Mouse (Mus musculus): Measurements from ENCODE around the gene Tcf25. TPM values are rescaled to one million over a fixed set of nuclear protein-coding genes. Genes with fewer than 3 reads are reported as not detected.

Gene Tcf25
- polyA plus RNA-seq (2015; fragmentation: Nextera tagmentation; extraction: Ambion mirVana) = 338 and 394 TPM in 2 replicates

DNA sequence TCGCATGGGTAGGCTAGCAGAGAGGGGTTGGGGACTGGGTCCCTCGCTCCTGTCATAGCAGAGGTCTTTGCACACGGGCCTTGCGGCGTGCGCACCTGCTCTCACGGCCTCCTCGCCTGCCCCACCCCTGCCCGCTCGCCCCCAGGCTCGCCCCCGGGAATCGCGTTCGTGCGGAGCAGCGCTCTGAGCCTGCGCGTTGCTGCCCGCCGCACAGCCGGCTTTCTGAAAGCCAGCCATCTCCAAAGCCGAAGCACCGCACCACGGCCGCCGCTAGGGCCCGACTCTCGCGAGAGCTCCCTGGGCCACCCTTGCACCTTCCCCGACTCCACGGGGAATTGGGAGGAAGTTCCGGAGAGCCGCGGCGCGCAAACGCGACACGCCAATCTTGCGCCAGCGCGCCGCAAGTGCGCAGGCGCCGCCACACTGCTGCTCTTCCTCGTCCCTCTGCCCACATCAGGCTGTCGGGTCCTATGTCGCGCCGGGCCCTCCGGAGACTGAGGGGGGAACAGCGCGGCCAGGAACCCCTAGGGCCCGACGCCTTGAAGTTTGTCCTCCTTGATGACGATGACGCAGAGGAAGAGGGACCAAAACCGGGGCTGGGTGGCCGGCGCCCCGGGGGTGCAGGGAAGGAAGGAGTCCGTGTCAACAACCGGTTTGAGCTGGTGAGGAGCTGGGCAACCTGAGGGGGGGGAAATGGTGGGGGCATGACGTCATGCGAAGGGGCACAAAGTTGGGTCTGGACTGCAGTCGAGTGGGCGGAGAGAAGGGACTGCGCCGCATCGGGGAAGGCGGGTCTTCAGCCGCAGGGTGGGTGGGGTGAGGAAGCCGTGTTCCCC, at the start of gene Tcf25:
TSS of gene Tcf25 (plus strand) at position 351 of the 836 bp plus-strand sequence.
- ATAC-seq = peak; percentile 95
- no peaks in the 10 kb centered on the region for H3K9me3 ChIP-seq (replicated peaks; ENCODE audit: control insufficient read depth, low read length, poor library complexity, severe bottlenecking)
- WGBS = under 1% methylated on average over 75 of the region's 75 CpGs

DNA sequence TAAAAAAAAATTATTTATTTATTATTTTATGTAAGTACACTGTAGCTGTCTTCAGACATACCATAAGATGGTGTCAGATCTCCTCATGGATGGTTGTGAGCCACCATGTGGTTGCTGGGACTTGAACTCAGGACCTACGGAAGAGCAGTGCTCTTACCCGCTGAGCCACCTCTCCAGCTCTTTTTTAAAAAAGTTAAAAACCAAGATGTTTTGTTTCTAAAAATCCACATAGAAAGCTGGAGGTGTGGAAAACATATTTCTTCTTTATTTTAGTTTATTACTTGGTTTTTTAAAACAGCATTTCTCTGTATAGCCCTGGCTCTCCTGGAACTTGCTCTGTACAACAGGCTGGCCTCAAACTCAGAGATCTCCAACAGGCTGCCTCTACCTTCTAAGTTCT, 45.0 kb upstream of the Tcf25 start:
- H3K4me2 ChIP-seq (ENCODE audit: low read length) = no peak overlapping the region
- H3K4me1 ChIP-seq (ENCODE audit: control insufficient read depth, insufficient read depth, low read length) = peaks cover 3% of the 10 kb centered on the region
- no peak overlapping the region for H3K27ac ChIP-seq (ENCODE audit: low read length)
- H3K4me3 ChIP-seq (ENCODE audit: low read depth, low read length) = no peak overlapping the region
- no peaks in the 10 kb centered on the region for H3K36me3 ChIP-seq (ENCODE audit: control insufficient read depth, insufficient read depth, low read length)
- no peak for ATAC-seq
- WGBS = 96% methylated on average over 2 of the region's 2 CpGs
- H3K9me3 ChIP-seq (replicated peaks; ENCODE audit: control insufficient read depth, low read length, poor library complexity, severe bottlenecking) = no peaks in the 10 kb centered on the region
- H3K27me3 ChIP-seq (ENCODE audit: control insufficient read depth, insufficient read depth, low read depth, low read length) = no peaks in the 10 kb centered on the region
- H3K9ac ChIP-seq (ENCODE audit: low read depth, low read length) = no peak overlapping the region

More for the DNA sequence above, at the start of gene Tcf25:
- no peaks in the 10 kb centered on the region for H3K27me3 ChIP-seq (ENCODE audit: control insufficient read depth, insufficient read depth, low read depth, low read length)
- peak within 1 kb of the TSS; percentile 85 for H3K27ac ChIP-seq (ENCODE audit: low read length)
- H3K4me1 ChIP-seq (ENCODE audit: control insufficient read depth, insufficient read depth, low read length) = peaks cover 17% of the 10 kb centered on the region
- H3K9ac ChIP-seq (ENCODE audit: low read depth, low read length) = peak within 1 kb of the TSS; percentile 90
- peaks cover 9% of the 10 kb centered on the region for H3K36me3 ChIP-seq (ENCODE audit: control insufficient read depth, insufficient read depth, low read length)
- H3K4me2 ChIP-seq (ENCODE audit: low read length) = peak within 1 kb of the TSS; percentile 67
- H3K4me3 ChIP-seq (ENCODE audit: low read depth, low read length) = peak within 1 kb of the TSS; percentile 76

- H3K27me3 ChIP-seq (ENCODE audit: control insufficient read depth, insufficient read depth, low read depth, low read length) = no peaks in the 10 kb centered on the region
- no peak overlapping the region for H3K4me2 ChIP-seq (ENCODE audit: low read length)
- H3K27ac ChIP-seq (ENCODE audit: low read length) = no peak overlapping the region
- WGBS = 90% methylated on average over 4 of the region's 4 CpGs
- H3K9ac ChIP-seq (ENCODE audit: low read depth, low read length) = no peak overlapping the region
- no peak for ATAC-seq
- no peaks in the 10 kb centered on the region for H3K9me3 ChIP-seq (replicated peaks; ENCODE audit: control insufficient read depth, low read length, poor library complexity, severe bottlenecking)
- no peaks in the 10 kb centered on the region for H3K36me3 ChIP-seq (ENCODE audit: control insufficient read depth, insufficient read depth, low read length)
- no peak overlapping the region for H3K4me3 ChIP-seq (ENCODE audit: low read depth, low read length)
- peaks cover 11% of the 10 kb centered on the region for H3K4me1 ChIP-seq (ENCODE audit: control insufficient read depth, insufficient read depth, low read length)
Observed at GRCm38 (mm10) chr8:123329350-123329749, 44.2 kb upstream of the Tcf25 start.

- Histone ChIP-seq H3K9me3 (replicated peaks; ENCODE audit: control insufficient read depth, low read length, poor library complexity, severe bottlenecking) (no peaks in the 10 kb centered on the region), H3K27ac (ENCODE audit: low read length) (no peak overlapping the region), H3K4me3 (ENCODE audit: low read depth, low read length) (no peak overlapping the region), H3K27me3 (ENCODE audit: control insufficient read depth, insufficient read depth, low read depth, low read length) (no peaks in the 10 kb centered on the region), H3K9ac (ENCODE audit: low read depth, low read length) (no peak overlapping the region), H3K36me3 (ENCODE audit: control insufficient read depth, insufficient read depth, low read length) (no peaks in the 10 kb centered on the region), H3K4me2 (ENCODE audit: low read length) (no peak overlapping the region), H3K4me1 (ENCODE audit: control insufficient read depth, insufficient read depth, low read length) (peaks cover 17% of the 10 kb centered on the region)
- WGBS = 65% methylated on average over 5 of the region's 5 CpGs
- no peak for ATAC-seq
Observed at GRCm38 (mm10) chr8:123329961-123330360, 43.6 kb upstream of the Tcf25 start.

GRCm38 (mm10) chr8:123330701-123331100, 42.9 kb upstream of the Tcf25 start:
- H3K36me3 ChIP-seq (ENCODE audit: control insufficient read depth, insufficient read depth, low read length) = no peaks in the 10 kb centered on the region
- 85% methylated on average over 6 of the region's 6 CpGs for WGBS
- H3K4me1 ChIP-seq (ENCODE audit: control insufficient read depth, insufficient read depth, low read length) = peaks cover 23% of the 10 kb centered on the region
- H3K27ac ChIP-seq (ENCODE audit: low read length) = no peak overlapping the region
- no peak overlapping the region for H3K9ac ChIP-seq (ENCODE audit: low read depth, low read length)
- H3K27me3 ChIP-seq (ENCODE audit: control insufficient read depth, insufficient read depth, low read depth, low read length) = no peaks in the 10 kb centered on the region
- no peaks in the 10 kb centered on the region for H3K9me3 ChIP-seq (replicated peaks; ENCODE audit: control insufficient read depth, low read length, poor library complexity, severe bottlenecking)
- no peak overlapping the region for H3K4me2 ChIP-seq (ENCODE audit: low read length)
- ATAC-seq = no peak
- no peak overlapping the region for H3K4me3 ChIP-seq (ENCODE audit: low read depth, low read length)

GRCm38 (mm10) chr8:123331301-123331700, 42.3 kb upstream of the Tcf25 start:
- H3K36me3 ChIP-seq (ENCODE audit: control insufficient read depth, insufficient read depth, low read length) = no peaks in the 10 kb centered on the region
- 90% methylated on average over 2 of the region's 2 CpGs for WGBS
- H3K4me2 ChIP-seq (ENCODE audit: low read length) = peak overlapping the region; percentile 83
- H3K27ac ChIP-seq (ENCODE audit: low read length) = peak overlapping the region; percentile 95
- no peaks in the 10 kb centered on the region for H3K27me3 ChIP-seq (ENCODE audit: control insufficient read depth, insufficient read depth, low read depth, low read length)
- peak overlapping the region; percentile 94; the same call in 1 of the 2 replicates for H3K9ac ChIP-seq (ENCODE audit: low read depth, low read length)
- H3K9me3 ChIP-seq (replicated peaks; ENCODE audit: control insufficient read depth, low read length, poor library complexity, severe bottlenecking) = no peaks in the 10 kb centered on the region
- H3K4me1 ChIP-seq (ENCODE audit: control insufficient read depth, insufficient read depth, low read length) = peaks cover 24% of the 10 kb centered on the region
- peak overlapping the region; percentile 88 for H3K4me3 ChIP-seq (ENCODE audit: low read depth, low read length)
- no peak for ATAC-seq

- 18% methylated on average over 8 of the region's 8 CpGs for WGBS
- Histone ChIP-seq H3K27me3 (ENCODE audit: control insufficient read depth, insufficient read depth, low read depth, low read length) (no peaks in the 10 kb centered on the region), H3K9me3 (replicated peaks; ENCODE audit: control insufficient read depth, low read length, poor library complexity, severe bottlenecking) (no peaks in the 10 kb centered on the region), H3K9ac (ENCODE audit: low read depth, low read length) (peak overlapping the region; percentile 94), H3K4me2 (ENCODE audit: low read length) (peak overlapping the region; percentile 83), H3K4me3 (ENCODE audit: low read depth, low read length) (peak overlapping the region; percentile 88), H3K4me1 (ENCODE audit: control insufficient read depth, insufficient read depth, low read length) (peaks cover 24% of the 10 kb centered on the region), H3K36me3 (ENCODE audit: control insufficient read depth, insufficient read depth, low read length) (no peaks in the 10 kb centered on the region), H3K27ac (ENCODE audit: low read length) (peak overlapping the region; percentile 95)
- ATAC-seq = peak; percentile 10
Observed at GRCm38 (mm10) chr8:123331810-123332209, 41.7 kb upstream of the Tcf25 start.

GRCm38 (mm10) chr8:123332262-123333090, 41.1 kb upstream of the Tcf25 start, which contains the start of gene Spire2:
TSS of gene Spire2 (plus strand) at chr8:123332713.
- WGBS = under 1% methylated on average over 65 of the region's 85 CpGs
- Histone ChIP-seq H3K9ac (ENCODE audit: low read depth, low read length) (peak within 1 kb of the TSS; percentile 94), H3K36me3 (ENCODE audit: control insufficient read depth, insufficient read depth, low read length) (no peaks in the 10 kb centered on the region), H3K4me1 (ENCODE audit: control insufficient read depth, insufficient read depth, low read length) (peaks cover 24% of the 10 kb centered on the region), H3K27ac (ENCODE audit: low read length) (peak within 1 kb of the TSS; percentile 95), H3K27me3 (ENCODE audit: control insufficient read depth, insufficient read depth, low read depth, low read length) (no peaks in the 10 kb centered on the region), H3K4me2 (ENCODE audit: low read length) (peak within 1 kb of the TSS; percentile 83), H3K4me3 (ENCODE audit: low read depth, low read length) (peak within 1 kb of the TSS; percentile 88), H3K9me3 (replicated peaks; ENCODE audit: control insufficient read depth, low read length, poor library complexity, severe bottlenecking) (no peaks in the 10 kb centered on the region)
- peak; percentile 90 for ATAC-seq

Data from midbrain, embryonic 16.5 days (tissue).